Mouse (Mus musculus) small intestine, adult 2 months (tissue): Measurements from ENCODE around the gene Bak1.

ENCODE experiments used
- CTCF ChIP-seq: fragments of 200-500 bp; IDR thresholded peaks from 2 replicates; pipeline ENCODE4 v1.5.1; 2012; ENCODE audit warnings: low read depth, mild to moderate bottlenecking, control low read depth, inconsistent platforms, low read length, moderate library complexity, mixed read lengths; ENCODE audit not compliant: insufficient replicate concordance, insufficient read length; ENCODE audit errors: extremely low read depth
- POLR2A ChIP-seq: fragments of 200-500 bp; IDR thresholded peaks from 2 replicates; pipeline ENCODE4 v1.6.1; 2012; ENCODE audit warnings: low read depth, mild to moderate bottlenecking, control low read depth, inconsistent platforms, low read length, moderate library complexity

DNA sequence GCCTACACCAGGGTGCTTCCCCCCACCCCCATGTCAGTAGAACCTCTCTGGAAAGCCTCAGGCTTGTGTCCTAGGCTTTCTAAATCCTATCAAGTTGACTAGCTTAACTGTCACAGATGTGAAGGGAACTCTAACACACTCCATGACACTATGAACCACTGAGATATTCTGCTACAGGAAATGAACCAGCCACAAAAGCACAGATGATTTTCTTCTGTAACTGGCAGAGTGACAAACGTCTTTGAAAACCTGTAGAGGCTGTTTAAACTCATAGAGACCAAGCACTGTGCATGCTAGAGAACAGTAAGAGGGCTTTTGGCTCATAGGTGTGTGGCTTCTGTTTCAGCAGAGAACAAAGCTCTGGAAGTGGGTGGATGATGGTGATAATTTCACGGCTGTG lies 47.8 kb downstream of the Bak1 start:
- TF ChIP-seq POLR2A (no peak), CTCF (no peak)
